Mouse (Mus musculus) kidney, postnatal 4 days (tissue): Measurements from ENCODE around the gene Klf7.
A peak's percentile ranks its signal among the peaks of the same experiment; 100 is the strongest.

ENCODE experiments used
- DNase-seq, 2 experiments: peaks; one replicate each; pipeline ENCODE4 v3.0.0; 2021; ENCODE audit warnings: mixed read lengths in 2 of 2

Klf7 gene

GRCm38 (mm10) chr1:64061488-64061887 is 60.6 kb downstream of the Klf7 start:
- no peak for DNase-seq

- DNase-seq = no peak
Measured at GRCm38 (mm10) chr1:64060699-64061454, 61.2 kb downstream of the Klf7 start.

GRCm38 (mm10) chr1:64060116-64060515 is 62.0 kb downstream of the Klf7 start:
- DNase-seq = peak; percentile 26 to 32

GRCm38 (mm10) chr1:64056541-64056940 is 65.5 kb downstream of the Klf7 start:
- no peak for DNase-seq

- DNase-seq = no peak
Measured at GRCm38 (mm10) chr1:64055978-64056377, 66.1 kb downstream of the Klf7 start.

- no peak for DNase-seq
Measured at GRCm38 (mm10) chr1:64055210-64055609, 66.9 kb downstream of the Klf7 start.

- DNase-seq = no peak
Measured at GRCm38 (mm10) chr1:64052069-64052750, 69.9 kb downstream of the Klf7 start.

- no peak for DNase-seq
Measured at GRCm38 (mm10) chr1:64048567-64048966, 73.5 kb downstream of the Klf7 start.

GRCm38 (mm10) chr1:64046802-64047156 is 75.3 kb downstream of the Klf7 start:
- no peak for DNase-seq

GRCm38 (mm10) chr1:64046087-64046801 is 75.8 kb downstream of the Klf7 start:
- no peak for DNase-seq

- DNase-seq = no peak
Measured at GRCm38 (mm10) chr1:64044577-64044976, 77.5 kb downstream of the Klf7 start.

GRCm38 (mm10) chr1:64040831-64041383 is 81.2 kb downstream of the Klf7 start:
- peak in 1 of 2 experiments; percentile 54 for DNase-seq

- no peak for DNase-seq
Measured at GRCm38 (mm10) chr1:64040061-64040686, 81.9 kb downstream of the Klf7 start.

- DNase-seq = no peak
Measured at GRCm38 (mm10) chr1:64038343-64038742, 83.7 kb downstream of the Klf7 start.

GRCm38 (mm10) chr1:64037800-64038199 is 84.3 kb downstream of the Klf7 start:
- no peak for DNase-seq

GRCm38 (mm10) chr1:64036881-64037452 is 85.1 kb downstream of the Klf7 start:
- no peak for DNase-seq

GRCm38 (mm10) chr1:64035804-64036203 is 86.3 kb downstream of the Klf7 start:
- DNase-seq = no peak

- DNase-seq = peak; percentile 18 to 40
Measured at GRCm38 (mm10) chr1:64035087-64035791, 86.8 kb downstream of the Klf7 start.

GRCm38 (mm10) chr1:64032502-64033231 is 89.4 kb downstream of the Klf7 start:
- DNase-seq = no peak

- DNase-seq = no peak
Measured at GRCm38 (mm10) chr1:64021986-64022385, 100.1 kb downstream of the Klf7 start.
